Mouse (Mus musculus) lung, adult 2 months (tissue): ENCODE measurements around the gene Ccdc187.

ENCODE experiments used
- CTCF ChIP-seq: fragments of 200-500 bp; IDR thresholded peaks from 2 replicates; pipeline ENCODE4 v1.5.1; 2011; ENCODE audit warnings: mild to moderate bottlenecking, low read length, control low read depth; ENCODE audit not compliant: insufficient read depth
- POLR2A ChIP-seq: fragments of 200-500 bp; IDR thresholded peaks from 2 replicates; pipeline ENCODE4 v1.6.1; 2011; ENCODE audit warnings: low read depth, mild to moderate bottlenecking, control low read depth, low read length, borderline replicate concordance; ENCODE audit errors: extremely low read depth

- TF ChIP-seq POLR2A: no peak
- no peak for TF ChIP-seq CTCF
These were observed 41.7 kb downstream of the Ccdc187 start for GRCm38 (mm10) chr2:26252514-26253206.
